Mouse (Mus musculus): ENCODE data around the gene Nek8.

DNA sequence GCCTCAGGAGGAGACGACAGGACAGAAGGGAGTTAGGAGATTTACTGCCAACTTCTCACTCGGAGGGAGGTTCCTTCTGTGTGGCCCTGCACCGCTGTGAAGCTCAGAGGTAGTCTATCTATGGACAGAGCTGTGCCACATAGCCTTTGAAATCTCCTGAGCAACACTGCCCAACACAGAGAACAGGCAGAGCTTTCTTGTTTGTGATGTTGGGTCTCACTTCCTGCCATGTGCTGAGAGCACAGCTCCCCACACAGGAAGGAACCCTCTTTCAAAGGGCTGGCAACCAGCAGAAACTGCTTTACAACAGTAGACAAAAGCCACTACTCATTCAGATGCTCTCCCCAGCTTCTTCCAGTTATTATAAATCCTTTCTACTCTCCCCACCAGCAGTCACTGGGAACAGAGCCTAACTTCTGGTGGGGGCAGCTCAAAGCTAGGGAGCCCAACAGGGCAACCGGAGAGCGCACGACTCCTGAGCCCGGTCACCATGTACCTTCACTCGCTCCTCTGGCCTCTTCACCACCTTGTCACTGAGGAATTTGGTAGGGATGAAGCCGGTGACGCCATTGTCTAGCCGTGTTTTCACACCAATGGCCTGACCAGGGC lies 39.3 kb upstream of the Nek8 start:
- TF ChIP-seq CTCF (IDR thresholded peaks at IDR 0.05; ENCODE audit: borderline replicate concordance, insufficient read depth, low read length) (no peak), POLR2A (IDR thresholded peaks at IDR 0.05; ENCODE audit: low read depth, low read length) (no peak)

Measured in embryonic fibroblast, embryonic 13.5 days (primary cell).